Mouse (Mus musculus): ENCODE results near the gene Ccdc114. TPM values are rescaled to one million over a fixed set of nuclear protein-coding genes. Genes with fewer than 3 reads are reported as not detected.

The Ccdc114 gene
- polyA plus RNA-seq, 1 experiment, result 8.9 TPM

DNA sequence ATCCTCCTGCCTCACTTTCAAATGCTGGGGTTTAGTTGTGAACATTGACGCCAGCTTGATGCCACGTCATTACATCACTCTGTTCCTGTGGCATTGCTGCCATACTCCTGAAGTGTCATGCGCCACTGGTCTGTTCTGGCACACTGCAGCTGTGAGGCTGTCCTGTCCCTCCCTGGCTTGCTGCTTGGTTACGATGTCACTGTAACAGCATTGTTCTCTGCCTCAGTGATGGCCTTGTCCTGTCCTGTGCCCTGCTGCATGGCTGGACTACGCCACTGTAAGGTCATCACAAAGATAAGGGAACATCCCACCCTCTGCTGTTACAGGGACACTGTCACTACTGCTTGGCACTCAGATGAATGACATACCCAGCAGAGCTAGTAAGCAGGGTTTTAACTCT lies 57.7 kb downstream of the Ccdc114 start:
- Histone ChIP-seq H3K36me3 (ENCODE audit: control insufficient read depth, insufficient read depth, low read length) (no peaks in the 10 kb centered on the region), H3K4me1 (ENCODE audit: control insufficient read depth, insufficient read depth, insufficient read length, low read length) (no peaks in the 10 kb centered on the region), H3K4me3 (ENCODE audit: low read depth, low read length) (no peak overlapping the region), H3K27ac (ENCODE audit: insufficient read depth, low read depth, low read length) (no peak overlapping the region), H3K27me3 (ENCODE audit: control insufficient read depth, insufficient read depth, low read length) (no peaks in the 10 kb centered on the region)
- WGBS, result 86% methylated on average over 5 of the region's 5 CpGs
- TF ChIP-seq CTCF (IDR thresholded peaks at IDR 0.05; ENCODE audit: extremely low read depth, insufficient read length, insufficient replicate concordance, low read depth, low read length) (no peak), POLR2A (IDR thresholded peaks at IDR 0.05; ENCODE audit: low read depth, low read length) (no peak)

GRCm38 (mm10) chr7:45986893-45987292 lies 63.0 kb downstream of the Ccdc114 start:
- Histone ChIP-seq H3K27ac (ENCODE audit: insufficient read depth, low read depth, low read length) (no peak overlapping the region), H3K27me3 (ENCODE audit: control insufficient read depth, insufficient read depth, low read length) (no peaks in the 10 kb centered on the region), H3K36me3 (ENCODE audit: control insufficient read depth, insufficient read depth, low read length) (no peaks in the 10 kb centered on the region), H3K4me1 (ENCODE audit: control insufficient read depth, insufficient read depth, insufficient read length, low read length) (no peaks in the 10 kb centered on the region), H3K4me3 (ENCODE audit: low read depth, low read length) (no peak overlapping the region)
- TF ChIP-seq POLR2A (IDR thresholded peaks at IDR 0.05; ENCODE audit: low read depth, low read length) (no peak), CTCF (IDR thresholded peaks at IDR 0.05; ENCODE audit: extremely low read depth, insufficient read length, insufficient replicate concordance, low read depth, low read length) (no peak)
- WGBS, result 84% methylated on average over 6 of the region's 6 CpGs

- no peak overlapping the region for H3K4me3 ChIP-seq (ENCODE audit: low read depth, low read length)
- H3K4me1 ChIP-seq (ENCODE audit: control insufficient read depth, insufficient read depth, insufficient read length, low read length), result no peaks in the 10 kb centered on the region
- WGBS, result 64% methylated on average over 1 of the region's 1 CpGs
- H3K27me3 ChIP-seq (ENCODE audit: control insufficient read depth, insufficient read depth, low read length), result no peaks in the 10 kb centered on the region
- no peaks in the 10 kb centered on the region for H3K36me3 ChIP-seq (ENCODE audit: control insufficient read depth, insufficient read depth, low read length)
- H3K27ac ChIP-seq (ENCODE audit: insufficient read depth, low read depth, low read length), result no peak overlapping the region
- TF ChIP-seq CTCF (IDR thresholded peaks at IDR 0.05; ENCODE audit: extremely low read depth, insufficient read length, insufficient replicate concordance, low read depth, low read length) (no peak), POLR2A (IDR thresholded peaks at IDR 0.05; ENCODE audit: low read depth, low read length) (no peak)
Observed at GRCm38 (mm10) chr7:45988344-45988743, 64.5 kb downstream of the Ccdc114 start.

GRCm38 (mm10) chr7:45992470-45992869 lies 68.6 kb downstream of the Ccdc114 start:
- H3K4me1 ChIP-seq (ENCODE audit: control insufficient read depth, insufficient read depth, insufficient read length, low read length), result no peaks in the 10 kb centered on the region
- TF ChIP-seq CTCF (IDR thresholded peaks at IDR 0.05; ENCODE audit: extremely low read depth, insufficient read length, insufficient replicate concordance, low read depth, low read length) (no peak), POLR2A (IDR thresholded peaks at IDR 0.05; ENCODE audit: low read depth, low read length) (no peak)
- no peaks in the 10 kb centered on the region for H3K27me3 ChIP-seq (ENCODE audit: control insufficient read depth, insufficient read depth, low read length)
- H3K36me3 ChIP-seq (ENCODE audit: control insufficient read depth, insufficient read depth, low read length), result no peaks in the 10 kb centered on the region; the same call in 1 of the 2 replicates
- no peak overlapping the region for H3K27ac ChIP-seq (ENCODE audit: insufficient read depth, low read depth, low read length)
- WGBS, result 74% methylated on average over 8 of the region's 8 CpGs
- H3K4me3 ChIP-seq (ENCODE audit: low read depth, low read length), result no peak overlapping the region

Other genes starting within 250 kb of the Ccdc114 start
- gene Ntn5, start 240.1 kb upstream of the Ccdc114 start, polyA plus RNA-seq (2012; rRNA removed), result 0.39 and 0.47 TPM in 2 replicates
- 0.14 and 0.22 TPM in 2 replicates for gene Sec1, start 229.7 kb upstream of the Ccdc114 start, polyA plus RNA-seq (2012; rRNA removed)
- gene Car11, start 224.2 kb upstream of the Ccdc114 start, polyA plus RNA-seq (2012; rRNA removed), result 2.1 and 2.3 TPM in 2 replicates
- 8.9 and 13.1 TPM in 2 replicates for gene Dbp, start 219.0 kb upstream of the Ccdc114 start, polyA plus RNA-seq (2012; rRNA removed)
- gene Rpl18, start 208.6 kb upstream of the Ccdc114 start, polyA plus RNA-seq (2012; rRNA removed), result 820 and 1,370 TPM in 2 replicates
- gene Sphk2, start 206.1 kb upstream of the Ccdc114 start, polyA plus RNA-seq (2012; rRNA removed), result 87.3 and 164 TPM in 2 replicates
- gene Fam83e, start 202.9 kb upstream of the Ccdc114 start, polyA plus RNA-seq (2012; rRNA removed), result 64.5 and 102 TPM in 2 replicates
- 0.20 and 0.38 TPM in 2 replicates for gene Spaca4, start 198.3 kb upstream of the Ccdc114 start, polyA plus RNA-seq (2012; rRNA removed)
- gene Lmtk3, start 140.3 kb upstream of the Ccdc114 start, polyA plus RNA-seq (2012; rRNA removed), result 1.9 and 2.1 TPM in 2 replicates
- 139 and 454 TPM in 2 replicates for gene Sult2b1, start 139.4 kb upstream of the Ccdc114 start, polyA plus RNA-seq (2012; rRNA removed)
- gene Cyth2, start 109.5 kb upstream of the Ccdc114 start, polyA plus RNA-seq (2012; rRNA removed), result 19.2 and 51.4 TPM in 2 replicates
- 0.08 and 0.28 TPM in 2 replicates for gene Kcnj14, start 99.3 kb upstream of the Ccdc114 start, polyA plus RNA-seq (2012; rRNA removed)
- gene Grwd1, start 93.1 kb upstream of the Ccdc114 start, polyA plus RNA-seq (2012; rRNA removed), result 8.5 and 10.1 TPM in 2 replicates
- 178 and 333 TPM in 2 replicates for gene Kdelr1, start 51.3 kb upstream of the Ccdc114 start, polyA plus RNA-seq (2012; rRNA removed)
- gene Grin2d, start 45.7 kb upstream of the Ccdc114 start, polyA plus RNA-seq (2012; rRNA removed), result 5.5 and 10.4 TPM in 2 replicates
- 0.41 TPM in 1 of 2 replicates, not detected in the other for gene Syngr4, start 27.4 kb upstream of the Ccdc114 start, polyA plus RNA-seq (2012; rRNA removed)
- 30.9 and 46.4 TPM in 2 replicates for gene Tmem143, start 27.1 kb upstream of the Ccdc114 start, polyA plus RNA-seq (2012; rRNA removed)
- 49.1 and 49.5 TPM in 2 replicates for gene Emp3, start 2.7 kb upstream of the Ccdc114 start, polyA plus RNA-seq (2012; rRNA removed)
- gene Abcc6, start 106.2 kb downstream of the Ccdc114 start, polyA plus RNA-seq (2012; rRNA removed), result 7.4 and 25.5 TPM in 2 replicates
- gene Nomo1, start 109.6 kb downstream of the Ccdc114 start, polyA plus RNA-seq (2012; rRNA removed), result 25.1 and 53.1 TPM in 2 replicates
- gene Kcnj11, start 176.7 kb downstream of the Ccdc114 start, polyA plus RNA-seq (2012; rRNA removed), result 0.67 and 0.96 TPM in 2 replicates

All from small intestine, adult 2 months (tissue).